Mouse (Mus musculus) bone marrow macrophage, adult 2 months (primary cell): Measurements from ENCODE around the gene Msh3. TPM values are rescaled to one million over a fixed set of nuclear protein-coding genes. Genes with fewer than 3 reads are reported as not detected.

ENCODE experiments used
- H3K27ac ChIP-seq: 2 replicates; pipeline ENCODE4 v1.5.1; 2012; ENCODE audit warnings: low read depth, low read length; ENCODE audit not compliant: insufficient read depth
- H3K4me1 ChIP-seq: 2 replicates; pipeline ENCODE4 v1.6.1; 2012; ENCODE audit warnings: low read length; ENCODE audit not compliant: control insufficient read depth, insufficient read depth
- H3K4me3 ChIP-seq: 2 replicates; pipeline ENCODE4 v1.5.1; 2012; ENCODE audit warnings: mild to moderate bottlenecking, low read length, moderate library complexity; ENCODE audit not compliant: insufficient read depth
- CTCF ChIP-seq: IDR thresholded peaks from 2 replicates; pipeline ENCODE4 v1.5.1; 2012; ENCODE audit warnings: low read depth, mild to moderate bottlenecking, low read length, moderate library complexity
- POLR2A ChIP-seq: IDR thresholded peaks from 2 replicates; pipeline ENCODE4 v1.6.1; 2012; ENCODE audit warnings: mild to moderate bottlenecking, low read depth, low read length, borderline replicate concordance
- polyA plus RNA-seq: library from polyadenylated mRNA; stranded (reverse); fragments of >200 nt; gene quantifications from 2 replicates; pipeline ENCODE4 v1.2.4, GENCODE M21; 2012; ENCODE audit not compliant: missing spikeins, insufficient read depth, insufficient read length

Gene Msh3
- polyA plus RNA-seq, 1 experiment = 8.5 TPM

DNA sequence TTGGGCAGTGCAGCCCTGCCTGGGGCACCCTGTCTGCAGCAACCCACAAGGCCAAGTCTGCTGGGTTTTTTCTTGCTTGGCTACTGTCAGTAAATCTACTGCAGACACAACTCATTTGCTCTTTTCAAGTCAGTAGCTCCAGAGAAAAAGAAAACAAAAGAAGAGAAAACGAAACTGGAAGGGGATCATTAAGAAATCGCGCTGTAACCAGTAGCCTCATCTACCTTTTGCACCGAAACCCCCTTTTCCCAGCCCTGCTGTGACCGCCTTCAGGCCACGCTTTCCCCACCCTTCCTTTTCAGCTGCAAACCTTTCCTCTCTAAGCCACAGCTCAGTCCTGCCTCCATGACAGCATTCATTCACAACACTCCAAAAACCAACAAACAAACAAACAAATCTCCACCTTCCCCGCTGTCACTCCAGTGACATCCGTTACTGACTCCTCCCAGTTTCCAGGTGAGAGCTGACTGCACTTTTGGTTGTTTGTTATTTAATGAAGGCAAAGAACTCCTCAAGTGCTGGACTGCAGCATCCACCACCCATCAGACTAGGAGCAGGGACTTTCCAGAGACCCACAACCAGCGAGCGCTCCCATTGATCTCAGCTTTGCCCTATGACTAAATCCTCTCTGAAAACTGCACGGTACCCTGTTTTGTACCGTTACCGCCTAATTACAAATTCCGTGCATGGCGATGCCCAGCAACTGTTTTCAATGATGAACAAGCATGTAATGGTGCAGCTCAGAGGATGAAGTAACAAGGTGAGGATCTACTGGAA lies 22.5 kb downstream of the Msh3 start:
- no peak overlapping the region for H3K4me3 ChIP-seq
- H3K27ac ChIP-seq = no peak overlapping the region
- peaks cover 7% of the 10 kb centered on the region; the same call in 1 of the 2 replicates for H3K4me1 ChIP-seq
- TF ChIP-seq CTCF = no peak
- TF ChIP-seq POLR2A = no peak

DNA sequence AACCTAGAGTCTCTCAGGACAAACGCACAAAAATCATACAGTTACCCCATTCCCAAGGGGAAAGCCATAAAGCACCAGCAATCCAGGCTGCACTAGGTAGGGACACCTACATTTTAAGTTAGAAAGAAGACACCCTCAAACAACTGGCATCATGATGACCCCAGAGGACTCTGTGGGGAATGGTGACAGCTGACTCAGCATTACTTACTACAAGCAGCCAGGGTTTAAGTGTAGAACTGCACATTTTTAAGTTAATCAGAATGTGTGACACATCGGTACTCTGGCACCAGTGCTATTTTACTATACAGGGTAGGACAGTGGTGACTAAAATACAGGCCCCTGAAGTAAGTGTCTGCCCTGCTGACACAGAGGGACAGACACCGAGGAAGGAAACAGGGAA lies 24.2 kb downstream of the Msh3 start:
- H3K27ac ChIP-seq = no peak overlapping the region
- TF ChIP-seq CTCF (no peak), POLR2A (no peak)
- H3K4me1 ChIP-seq = peaks cover 9% of the 10 kb centered on the region; the same call in 1 of the 2 replicates
- no peak overlapping the region for H3K4me3 ChIP-seq

DNA sequence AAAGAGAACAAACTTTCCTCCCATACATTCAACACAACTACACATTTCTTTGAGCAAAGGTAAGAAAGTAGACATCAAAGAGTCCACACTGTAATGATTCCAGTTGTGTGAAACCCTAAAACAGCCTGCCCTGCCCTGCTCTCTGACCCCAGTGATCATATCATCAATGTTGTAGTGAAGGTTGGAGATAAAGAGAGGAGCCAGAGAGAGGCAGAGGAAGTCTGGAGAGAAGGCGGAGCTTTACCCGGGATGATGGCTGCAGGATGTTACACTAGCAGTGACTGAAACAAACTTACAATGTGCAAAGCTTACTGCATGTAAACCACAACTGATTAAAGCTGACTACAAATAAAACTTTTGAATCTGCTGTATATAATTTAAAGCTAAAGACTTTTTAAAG lies 26.8 kb downstream of the Msh3 start:
- TF ChIP-seq CTCF (no peak), POLR2A (no peak)
- H3K27ac ChIP-seq = no peak overlapping the region
- H3K4me3 ChIP-seq = no peak overlapping the region
- peaks cover 5% of the 10 kb centered on the region; the same call in 1 of the 2 replicates for H3K4me1 ChIP-seq

DNA sequence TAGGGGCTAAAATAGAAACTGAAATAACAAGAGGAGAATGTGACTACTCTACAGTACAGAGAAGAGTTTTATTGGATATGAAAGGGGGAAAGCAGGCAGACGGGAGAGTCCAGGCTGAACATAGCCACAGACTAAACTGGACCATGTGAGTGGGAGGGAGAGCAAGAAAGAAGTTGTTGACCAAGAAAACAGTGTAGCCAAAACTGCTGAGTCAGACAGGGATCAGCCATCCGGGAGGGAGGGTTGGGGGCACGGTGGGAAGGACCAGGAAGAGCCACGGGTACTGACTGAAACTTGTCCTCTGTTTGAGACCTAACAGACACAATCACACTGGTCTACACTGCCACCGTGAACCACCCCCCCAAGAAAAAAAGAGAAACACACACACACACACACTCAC lies 28.8 kb downstream of the Msh3 start:
- no peak overlapping the region for H3K4me3 ChIP-seq
- peaks cover 10% of the 10 kb centered on the region; the same call in 1 of the 2 replicates for H3K4me1 ChIP-seq
- H3K27ac ChIP-seq = no peak overlapping the region
- no peak for TF ChIP-seq CTCF
- TF ChIP-seq POLR2A = no peak

DNA sequence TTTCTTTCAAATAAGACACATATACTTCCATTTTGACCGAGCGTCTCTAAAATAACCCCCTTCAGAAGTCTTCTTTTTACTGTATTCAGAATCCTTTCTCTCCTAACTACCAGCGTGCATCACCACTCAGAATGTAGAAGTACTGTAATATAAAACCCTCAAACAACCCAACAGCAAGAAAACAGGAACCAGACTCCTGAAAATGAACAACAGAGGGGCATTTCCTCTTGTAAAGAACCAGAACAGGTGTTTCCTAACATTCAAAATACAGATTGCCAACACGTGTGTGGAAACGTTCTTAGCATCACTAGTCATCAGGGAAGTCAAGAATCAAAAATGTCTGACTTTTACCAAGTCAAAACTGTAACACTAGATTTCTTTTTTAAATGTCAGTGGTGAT lies 34.0 kb downstream of the Msh3 start:
- Histone ChIP-seq H3K27ac (no peak overlapping the region), H3K4me1 (peaks cover 7% of the 10 kb centered on the region)
- TF ChIP-seq POLR2A (no peak), CTCF (no peak)

DNA sequence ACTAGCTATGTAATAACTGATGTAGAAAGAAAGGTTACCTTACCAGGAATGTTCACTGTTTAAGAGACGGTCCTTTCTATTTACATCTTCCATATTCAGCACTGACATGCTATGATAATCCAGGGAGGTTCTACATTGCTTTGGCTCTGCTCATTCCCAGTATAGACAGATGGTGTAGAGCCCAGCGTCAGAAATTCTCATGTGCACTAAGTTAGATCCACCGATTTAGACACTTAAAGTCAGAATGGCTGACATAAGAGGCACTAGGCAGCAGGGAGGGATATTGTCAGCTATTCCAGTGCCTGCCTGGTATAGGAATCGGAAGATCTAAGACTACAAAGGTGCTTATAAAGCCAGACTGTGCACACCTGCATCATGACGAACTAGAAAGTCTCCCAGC lies 40.2 kb downstream of the Msh3 start:
- Histone ChIP-seq H3K4me3 (no peak overlapping the region), H3K4me1 (no peaks in the 10 kb centered on the region), H3K27ac (no peak overlapping the region)
- TF ChIP-seq POLR2A (no peak), CTCF (no peak)

More for the DNA sequence above, 34.0 kb downstream of the Msh3 start:
- no peak overlapping the region for H3K4me3 ChIP-seq

DNA sequence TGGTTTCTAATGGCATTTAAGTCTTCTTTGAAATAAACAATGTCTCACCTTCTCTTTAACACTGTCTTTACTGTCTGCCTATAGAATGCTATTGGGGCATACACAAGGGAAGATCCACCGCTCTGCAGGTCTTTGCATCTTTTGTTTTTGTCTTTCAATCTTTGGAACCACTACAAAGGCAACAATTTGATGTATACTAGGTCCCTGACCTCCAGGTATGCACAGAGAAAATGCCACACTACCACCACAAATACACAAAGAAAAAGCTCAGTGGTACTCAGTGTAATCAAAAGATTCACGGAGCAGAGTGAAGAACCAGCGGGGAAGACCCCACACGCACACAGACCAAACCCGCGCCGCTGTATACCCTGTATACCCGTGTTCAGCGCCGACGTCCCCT lies 49.1 kb downstream of the Msh3 start, which contains the start of gene Gm20379:
TSS of gene Gm20379 (plus strand) at position 301 of the 400 bp plus-strand sequence.
- Histone ChIP-seq H3K4me1 (no peaks in the 10 kb centered on the region), H3K4me3 (no peak within 1 kb of the TSS), H3K27ac (no peak within 1 kb of the TSS)
- TF ChIP-seq POLR2A (no peak), CTCF (no peak)

DNA sequence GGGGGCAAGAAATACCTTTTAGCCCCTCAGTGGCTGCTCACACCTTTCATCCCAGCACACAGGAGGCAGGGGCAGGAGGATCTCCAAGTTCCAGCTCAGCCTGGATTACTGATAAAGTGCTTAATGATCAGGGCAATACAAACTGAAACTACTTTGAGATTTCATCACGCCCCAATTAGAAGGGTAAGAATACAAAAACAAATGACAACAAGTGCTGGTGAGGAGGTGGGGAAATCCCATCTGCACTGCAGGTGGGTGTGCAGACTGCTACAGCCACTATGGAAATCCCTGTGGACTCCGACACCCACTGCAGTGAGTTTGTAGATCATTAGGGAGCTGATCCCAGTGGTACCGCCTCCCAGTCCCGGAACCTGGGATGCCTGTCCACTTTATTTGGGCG lies 50.5 kb downstream of the Msh3 start:
- H3K4me3 ChIP-seq = no peak overlapping the region
- no peaks in the 10 kb centered on the region for H3K4me1 ChIP-seq
- TF ChIP-seq POLR2A (no peak), CTCF (no peak)
- H3K27ac ChIP-seq = no peak overlapping the region

DNA sequence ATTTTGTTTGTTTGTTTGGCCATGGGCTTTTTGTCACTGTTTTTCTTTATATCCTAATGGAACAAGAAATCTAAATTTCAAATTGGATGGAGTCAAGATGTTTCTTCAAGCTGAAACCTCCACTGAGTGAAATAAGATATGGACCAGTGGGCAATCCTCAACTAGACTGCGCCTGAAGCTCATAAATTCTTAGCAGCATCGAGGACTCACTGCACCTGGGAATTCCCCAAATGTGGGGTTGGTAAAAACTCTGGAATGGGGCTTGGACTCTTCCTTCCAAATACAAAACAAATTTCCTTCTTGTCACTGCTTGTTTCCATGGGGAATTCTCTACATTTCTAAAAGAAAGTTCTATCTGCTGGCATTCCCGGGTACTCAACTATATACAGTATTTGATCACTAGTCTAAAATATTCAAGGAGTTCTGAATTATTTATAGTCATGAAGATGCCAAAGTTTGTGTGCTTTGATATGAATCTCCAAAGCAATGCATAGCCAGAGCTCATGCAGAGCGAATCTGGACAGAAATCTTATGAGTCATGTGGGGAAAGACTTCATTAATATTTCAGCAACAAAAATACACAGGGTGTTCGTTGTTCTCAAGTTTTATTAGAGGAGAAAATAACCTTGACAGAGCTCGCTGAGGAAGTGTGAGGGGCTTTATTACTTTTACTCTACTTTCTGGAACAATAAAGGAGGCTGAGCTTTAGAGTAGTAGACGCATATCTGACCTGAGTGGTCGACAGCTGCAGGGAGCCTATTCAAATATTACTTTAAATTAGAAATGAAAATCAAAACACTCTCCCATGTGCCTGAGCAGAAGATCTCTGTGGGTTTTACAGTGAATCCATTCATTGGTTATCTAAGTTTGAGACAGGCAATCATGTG lies 51.5 kb downstream of the Msh3 start:
- H3K4me1 ChIP-seq = no peaks in the 10 kb centered on the region
- no peak overlapping the region for H3K4me3 ChIP-seq
- TF ChIP-seq POLR2A (no peak), CTCF (no peak)
- H3K27ac ChIP-seq = no peak overlapping the region

DNA sequence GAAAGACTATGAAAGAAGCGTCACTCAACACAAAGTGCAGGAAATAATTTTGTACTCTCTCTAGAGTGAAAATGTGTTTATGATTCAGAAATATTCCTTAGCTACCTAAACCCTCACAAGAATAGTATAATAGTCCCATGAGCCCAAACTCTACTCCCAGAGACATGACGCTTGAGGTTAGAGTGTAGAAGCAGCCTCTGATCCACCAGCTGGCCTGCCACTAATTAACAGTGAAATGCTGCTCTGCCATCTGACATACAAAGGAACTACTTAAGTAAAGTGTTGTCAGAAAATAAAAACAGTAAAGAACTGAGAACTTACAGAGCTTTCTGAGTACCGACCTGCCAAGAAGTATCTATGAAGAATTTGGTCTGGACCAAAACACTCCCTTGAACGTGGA lies 52.3 kb downstream of the Msh3 start:
- TF ChIP-seq POLR2A (no peak), CTCF (no peak)
- Histone ChIP-seq H3K4me3 (no peak overlapping the region), H3K4me1 (no peaks in the 10 kb centered on the region), H3K27ac (no peak overlapping the region)
